Mouse (Mus musculus) neural tube, embryonic 12.5 days (tissue): ENCODE data around the gene Olfr1412. TPM values are rescaled to one million over a fixed set of nuclear protein-coding genes. Genes with fewer than 3 reads are reported as not detected.

Source experiments
- ATAC-seq: fragments of 200-750 bp; cut with Nextera tagmentation; 2 replicates; pipeline ENCODE4 v1.8.0; 2017; ENCODE audit warnings: low read depth, mild to moderate bottlenecking, moderate TSS enrichment, moderate library complexity; ENCODE audit not compliant: low FRiP score
- H3K27ac ChIP-seq: fragments of 300-500 bp; sonication (generic); 2 replicates; pipeline ENCODE4 v1.5.1; 2016
- H3K27me3 ChIP-seq: fragments of 300-500 bp; sonication (generic); replicated peaks from 2 replicates; pipeline ENCODE4 v1.6.1; 2016; ENCODE audit warnings: mild to moderate bottlenecking
- H3K36me3 ChIP-seq: fragments of 300-500 bp; sonication (generic); 2 replicates; pipeline ENCODE4 v1.6.1; 2016; ENCODE audit warnings: mild to moderate bottlenecking
- H3K4me1 ChIP-seq: fragments of 300-500 bp; sonication (generic); 2 replicates; pipeline ENCODE4 v1.6.1; 2016
- H3K4me2 ChIP-seq: fragments of 300-500 bp; sonication (generic); replicated peaks from 2 replicates; pipeline ENCODE4 v1.6.1; 2016; ENCODE audit warnings: mild to moderate bottlenecking
- H3K4me3 ChIP-seq: fragments of 300-500 bp; sonication (generic); 2 replicates; pipeline ENCODE4 v1.5.1; 2016
- H3K9ac ChIP-seq: fragments of 300-500 bp; sonication (generic); 2 replicates; pipeline ENCODE4 v1.6.1; 2016; ENCODE audit warnings: mild to moderate bottlenecking
- H3K9me3 ChIP-seq: fragments of 300-500 bp; sonication (generic); 2 replicates; pipeline ENCODE4 v1.6.1; 2016; ENCODE audit warnings: mild to moderate bottlenecking
- WGBS: fragments of 180-500 bp; shearing (Covaris S2); methylation state at CpG from one replicate; pipeline ENCODE4 v1.1.7; 2016; 5-methylcytosine and 5-hydroxymethylcytosine counted together
- polyA plus RNA-seq: library from polyadenylated mRNA; unstranded; fragments of >200 nt; fragmentation: Nextera tagmentation; extraction: Ambion mirVana; gene quantifications from 2 replicates; pipeline ENCODE4 v1.2.1, GENCODE M21; 2016

The Olfr1412 gene
- polyA plus RNA-seq = not detected in 2 replicates

- WGBS = 81% methylated on average over 2 of the region's 2 CpGs
- H3K4me2 ChIP-seq = no peak within 1 kb of the TSS
- ATAC-seq = no peak
- no peaks in the 10 kb centered on the region for H3K9me3 ChIP-seq
- no peak within 1 kb of the TSS for H3K27ac ChIP-seq
- no peak within 1 kb of the TSS for H3K4me3 ChIP-seq
- no peak within 1 kb of the TSS for H3K9ac ChIP-seq
- H3K27me3 ChIP-seq = no peaks in the 10 kb centered on the region
- H3K4me1 ChIP-seq = no peaks in the 10 kb centered on the region
- H3K36me3 ChIP-seq = no peaks in the 10 kb centered on the region
Measured at GRCm38 (mm10) chr1:92585479-92585878, at the start of gene Olfr1412. Olfr1412 (plus strand) TSS chr1:92585779.

- H3K4me2 ChIP-seq = no peak overlapping the region
- no peaks in the 10 kb centered on the region for H3K36me3 ChIP-seq
- H3K9me3 ChIP-seq = no peaks in the 10 kb centered on the region
- no peak for ATAC-seq
- no peak overlapping the region for H3K9ac ChIP-seq
- H3K4me3 ChIP-seq = no peak overlapping the region
- no peak overlapping the region for H3K27ac ChIP-seq
- H3K4me1 ChIP-seq = no peaks in the 10 kb centered on the region
- 32% methylated on average over 5 of the region's 5 CpGs for WGBS
- no peaks in the 10 kb centered on the region for H3K27me3 ChIP-seq
Measured at GRCm38 (mm10) chr1:92536972-92537371, 48.6 kb upstream of the Olfr1412 start.

GRCm38 (mm10) chr1:92539071-92539470 lies 46.5 kb upstream of the Olfr1412 start:
- Histone ChIP-seq H3K4me2 (no peak overlapping the region), H3K27me3 (no peaks in the 10 kb centered on the region), H3K9me3 (no peaks in the 10 kb centered on the region), H3K36me3 (no peaks in the 10 kb centered on the region), H3K27ac (no peak overlapping the region), H3K9ac (no peak overlapping the region), H3K4me3 (no peak overlapping the region), H3K4me1 (no peaks in the 10 kb centered on the region)
- 51% methylated on average over 2 of the region's 2 CpGs for WGBS
- ATAC-seq = no peak

- WGBS = 81% methylated on average over 2 of the region's 2 CpGs
- H3K9ac ChIP-seq = no peak overlapping the region
- no peak overlapping the region for H3K4me2 ChIP-seq
- H3K27ac ChIP-seq = no peak overlapping the region
- no peaks in the 10 kb centered on the region for H3K4me1 ChIP-seq
- H3K4me3 ChIP-seq = no peak overlapping the region
- H3K27me3 ChIP-seq = no peaks in the 10 kb centered on the region
- H3K36me3 ChIP-seq = no peaks in the 10 kb centered on the region
- H3K9me3 ChIP-seq = no peaks in the 10 kb centered on the region
- ATAC-seq = no peak
Measured at GRCm38 (mm10) chr1:92545929-92546328, 39.6 kb upstream of the Olfr1412 start.

GRCm38 (mm10) chr1:92571022-92571421 lies 14.6 kb upstream of the Olfr1412 start, which contains the start of gene Olfr1413:
Olfr1413 (plus strand) TSS chr1:92571322.
- H3K9me3 ChIP-seq = no peaks in the 10 kb centered on the region
- no peak for ATAC-seq
- no peaks in the 10 kb centered on the region for H3K27me3 ChIP-seq

GRCm38 (mm10) chr1:92594111-92594510 lies 8.5 kb downstream of the Olfr1412 start, which contains the start of gene Olfr1411:
Olfr1411 (plus strand) TSS chr1:92594411.
- Histone ChIP-seq H3K4me1 (no peaks in the 10 kb centered on the region), H3K4me2 (no peak within 1 kb of the TSS), H3K9me3 (no peaks in the 10 kb centered on the region), H3K36me3 (no peaks in the 10 kb centered on the region), H3K27ac (no peak within 1 kb of the TSS), H3K27me3 (no peaks in the 10 kb centered on the region), H3K9ac (no peak within 1 kb of the TSS), H3K4me3 (no peak within 1 kb of the TSS)
- no peak for ATAC-seq

More at GRCm38 (mm10) chr1:92571022-92571421, 14.6 kb upstream of the Olfr1412 start, which contains the start of gene Olfr1413:
- Histone ChIP-seq H3K4me2 (no peak within 1 kb of the TSS), H3K4me1 (no peaks in the 10 kb centered on the region), H3K27ac (no peak within 1 kb of the TSS), H3K36me3 (no peaks in the 10 kb centered on the region), H3K9ac (no peak within 1 kb of the TSS), H3K4me3 (no peak within 1 kb of the TSS)
- 77% methylated on average over 3 of the region's 3 CpGs for WGBS

- no peak overlapping the region for H3K9ac ChIP-seq
- WGBS = 92% methylated on average over 3 of the region's 3 CpGs
- no peak for ATAC-seq
Measured at GRCm38 (mm10) chr1:92596019-92596418, 10.4 kb downstream of the Olfr1412 start.

GRCm38 (mm10) chr1:92605482-92605881 lies 19.9 kb downstream of the Olfr1412 start, which contains the start of gene Olfr1410:
Olfr1410 (plus strand) TSS chr1:92605782.
- no peak for ATAC-seq
- H3K4me1 ChIP-seq = no peaks in the 10 kb centered on the region
- no peaks in the 10 kb centered on the region for H3K36me3 ChIP-seq
- H3K9ac ChIP-seq = no peak within 1 kb of the TSS
- WGBS = 87% methylated on average over 1 of the region's 1 CpGs
- H3K4me3 ChIP-seq = no peak within 1 kb of the TSS
- H3K27me3 ChIP-seq = no peaks in the 10 kb centered on the region
- no peak within 1 kb of the TSS for H3K4me2 ChIP-seq
- H3K27ac ChIP-seq = no peak within 1 kb of the TSS
- H3K9me3 ChIP-seq = no peaks in the 10 kb centered on the region

More at GRCm38 (mm10) chr1:92596019-92596418, 10.4 kb downstream of the Olfr1412 start:
- Histone ChIP-seq H3K27ac (no peak overlapping the region), H3K36me3 (no peaks in the 10 kb centered on the region), H3K27me3 (no peaks in the 10 kb centered on the region), H3K4me1 (no peaks in the 10 kb centered on the region), H3K4me3 (no peak overlapping the region), H3K4me2 (no peak overlapping the region), H3K9me3 (no peaks in the 10 kb centered on the region)

GRCm38 (mm10) chr1:92607711-92608110 lies 22.1 kb downstream of the Olfr1412 start:
- no peak overlapping the region for H3K9ac ChIP-seq
- no peaks in the 10 kb centered on the region for H3K27me3 ChIP-seq
- no peak overlapping the region for H3K4me2 ChIP-seq
- no peaks in the 10 kb centered on the region for H3K9me3 ChIP-seq
- no peaks in the 10 kb centered on the region for H3K36me3 ChIP-seq
- H3K4me3 ChIP-seq = no peak overlapping the region
- H3K27ac ChIP-seq = no peak overlapping the region
- ATAC-seq = no peak
- H3K4me1 ChIP-seq = no peaks in the 10 kb centered on the region
- WGBS = 85% methylated on average over 4 of the region's 4 CpGs

- no peaks in the 10 kb centered on the region for H3K27me3 ChIP-seq
- no peak for ATAC-seq
- no peaks in the 10 kb centered on the region for H3K4me1 ChIP-seq
- H3K4me3 ChIP-seq = no peak overlapping the region
- H3K27ac ChIP-seq = no peak overlapping the region
- H3K36me3 ChIP-seq = no peaks in the 10 kb centered on the region
- no peaks in the 10 kb centered on the region for H3K9me3 ChIP-seq
- WGBS = 8% methylated on average over 5 of the region's 5 CpGs
- no peak overlapping the region for H3K4me2 ChIP-seq
- no peak overlapping the region for H3K9ac ChIP-seq
Measured at GRCm38 (mm10) chr1:92611008-92611407, 25.4 kb downstream of the Olfr1412 start.

- no peaks in the 10 kb centered on the region for H3K4me1 ChIP-seq
- no peaks in the 10 kb centered on the region for H3K36me3 ChIP-seq
- H3K27ac ChIP-seq = no peak overlapping the region
- no peaks in the 10 kb centered on the region for H3K9me3 ChIP-seq
- H3K27me3 ChIP-seq = no peaks in the 10 kb centered on the region
- H3K9ac ChIP-seq = no peak overlapping the region
- 41% methylated on average over 4 of the region's 4 CpGs for WGBS
- H3K4me2 ChIP-seq = no peak overlapping the region
- no peak for ATAC-seq
- H3K4me3 ChIP-seq = no peak overlapping the region
Measured at GRCm38 (mm10) chr1:92613175-92613574, 27.6 kb downstream of the Olfr1412 start.

- no peaks in the 10 kb centered on the region for H3K36me3 ChIP-seq
- 0 out of 2 replicates have a peak, but pooled peaks cover 2% of the 10 kb centered on the region for H3K27me3 ChIP-seq
- no peak overlapping the region for H3K9ac ChIP-seq
- H3K27ac ChIP-seq = no peak overlapping the region
- 12% methylated on average over 1 of the region's 1 CpGs for WGBS
- no peak overlapping the region for H3K4me3 ChIP-seq
- H3K9me3 ChIP-seq = no peaks in the 10 kb centered on the region
- H3K4me1 ChIP-seq = no peaks in the 10 kb centered on the region
- no peak for ATAC-seq
- no peak overlapping the region for H3K4me2 ChIP-seq
Measured at GRCm38 (mm10) chr1:92614516-92614915, 28.9 kb downstream of the Olfr1412 start.

- Histone ChIP-seq H3K9me3 (no peaks in the 10 kb centered on the region), H3K9ac (no peak overlapping the region), H3K27ac (no peak overlapping the region), H3K4me3 (no peak overlapping the region), H3K4me1 (no peaks in the 10 kb centered on the region), H3K4me2 (no peak overlapping the region), H3K36me3 (no peaks in the 10 kb centered on the region), H3K27me3 (0 out of 2 replicates have a peak, but pooled peaks cover 2% of the 10 kb centered on the region)
- no peak for ATAC-seq
- 91% methylated on average over 1 of the region's 1 CpGs for WGBS
Measured at GRCm38 (mm10) chr1:92616046-92616445, 30.5 kb downstream of the Olfr1412 start.
